Mouse (Mus musculus) brain, embryonic 14.5 days (tissue): ENCODE results near the gene Osbpl8.

ENCODE experiments used
- CTCF ChIP-seq: fragments of 200-500 bp; IDR thresholded peaks from 2 replicates; pipeline ENCODE4 v1.5.1; 2012; ENCODE audit warnings: inconsistent platforms, mild to moderate bottlenecking, moderate library complexity, borderline replicate concordance; ENCODE audit not compliant: insufficient read depth, insufficient read length; ENCODE audit errors: extremely low read depth
- POLR2A ChIP-seq: fragments of 200-500 bp; IDR thresholded peaks from 2 replicates; pipeline ENCODE4 v1.6.1; 2012; ENCODE audit warnings: mild to moderate bottlenecking, inconsistent platforms, borderline replicate concordance; ENCODE audit not compliant: poor library complexity, insufficient read depth, insufficient read length, severe bottlenecking; ENCODE audit errors: extremely low read depth

GRCm38 (mm10) chr10:111313282-111313681 lies 148.7 kb downstream of the Osbpl8 start:
- TF ChIP-seq POLR2A (no peak), CTCF (no peak)
